9 mouse cellular contexts compared by ENCODE assay signal in the genomic region with DNA sequence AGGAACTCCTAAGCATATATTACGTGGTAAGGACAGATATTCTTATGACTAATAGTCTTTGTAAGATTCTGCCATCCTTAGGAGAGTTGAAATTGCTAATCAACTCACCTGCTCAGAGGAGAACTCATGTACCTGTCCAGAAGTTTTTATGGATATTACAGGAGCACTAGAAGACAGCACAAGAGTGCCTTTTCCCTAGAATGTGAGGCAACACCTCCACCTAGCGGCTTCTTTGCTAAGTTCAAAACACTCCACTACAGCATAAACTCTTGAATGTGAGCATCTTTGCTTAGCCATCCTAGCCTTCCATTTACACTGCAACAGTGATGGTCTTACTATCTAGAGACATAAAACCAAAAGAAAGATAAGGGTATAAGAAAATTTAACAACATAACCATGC.
DNase-seq lines count a peak whose midpoint lies in the region; ATAC-seq and TF ChIP-seq lines count a peak whose summit lies in the region.
"Had no signal": no experiment of that assay in that cellular context is flagged by ENCODE, and none has a peak within 500 bp of the region (broad histone marks: within the 10 kb centered on the region; RNA-seq: fewer than 3 reads in every experiment).

No protein-coding gene starts in this region.

- in situ Hi-C loops in ES-E14 (cut with MboI; ENCODE audit: low sequenced_read_pairs in 2 of 2, unreplicated experiment in 2 of 2) = no loop called here

- ATAC-seq in granulocyte monocyte progenitor cell, adult 5-6 weeks (replicated peaks; ENCODE audit: poor library complexity, severe bottlenecking) = peak; percentile 56
- ATAC-seq in midbrain, embryonic 11.5 days (ENCODE audit: low FRiP score) = peak; percentile 73; the same call in 1 of the 2 replicates

- no peak overlapping the region for H3K4me3 ChIP-seq in ES-E14 (ENCODE audit: insufficient read depth in 1 of 2, low read depth in 1 of 2, low read length in 2 of 2, poor library complexity in 1 of 2, severe bottlenecking in 1 of 2)
- H3K4me3 ChIP-seq in midbrain, embryonic 11.5 days (ENCODE audit: low read depth, low read length) = no peak overlapping the region
- H3K4me3 ChIP-seq: liver, embryonic 13.5 days had no signal

- no peak overlapping the region for H3K27ac ChIP-seq in ES-E14 (ENCODE audit: insufficient read depth, low read depth, low read length, poor library complexity, severe bottlenecking)
- no peak overlapping the region for H3K27ac ChIP-seq in midbrain, embryonic 11.5 days (ENCODE audit: low read depth, low read length)
- H3K27ac ChIP-seq: liver, embryonic 13.5 days had no signal

- intact Hi-C loops in gastrocnemius, postnatal 36 days (cut with DNase I) = no loop called here

- no peaks in the 10 kb centered on the region for H3K9me3 ChIP-seq in ES-E14 (ENCODE audit: control insufficient read depth, insufficient read depth, low read depth, low read length)
- no peaks in the 10 kb centered on the region for H3K9me3 ChIP-seq in midbrain, embryonic 11.5 days (ENCODE audit: control insufficient read depth, low read length)
- H3K9me3 ChIP-seq: liver, embryonic 13.5 days had no signal

- DNase-seq in gastrocnemius, postnatal 10 days = peak; percentile 25
- DNase-seq in gastrocnemius, postnatal 36 days = no peak
- DNase-seq in ES-E14 (ENCODE audit: low read depth, low spot score) = peak; percentile 37
- peak; percentile 43 to 50 for DNase-seq in cerebellum, postnatal 36 days
- peak; percentile 29 for DNase-seq in layer of hippocampus, adult 9-10 months (ENCODE audit: low spot score)
- peak; percentile 97 for DNase-seq in midbrain, embryonic 11.5 days (ENCODE audit: low spot score, missing footprints)
- peak; percentile 62 for DNase-seq in telencephalon, adult 2 months (ENCODE audit: low read depth, low spot score)
- DNase-seq: liver, embryonic 13.5 days had no signal

- WGBS in midbrain, embryonic 11.5 days = 41% methylated on average over 2 of the region's 2 CpGs

- H3K9ac ChIP-seq in ES-E14 (ENCODE audit: insufficient read depth, low read depth, low read length, poor library complexity, severe bottlenecking) = no peak overlapping the region
- H3K9ac ChIP-seq in midbrain, embryonic 11.5 days (ENCODE audit: low read length) = no peak overlapping the region
- H3K9ac ChIP-seq: liver, embryonic 13.5 days had no signal

- no peak overlapping the region for H3K4me2 ChIP-seq in midbrain, embryonic 11.5 days
- H3K4me2 ChIP-seq: liver, embryonic 13.5 days had no signal

- H3K36me3 ChIP-seq in ES-E14 (ENCODE audit: control insufficient read depth, insufficient read depth, low read length, poor library complexity, severe bottlenecking) = no peaks in the 10 kb centered on the region
- no peaks in the 10 kb centered on the region for H3K36me3 ChIP-seq in midbrain, embryonic 11.5 days (ENCODE audit: control insufficient read depth, insufficient read depth, low read length)
- H3K36me3 ChIP-seq: liver, embryonic 13.5 days had no signal

- peaks cover 0 to 2% of the 10 kb centered on the region in 2 experiments; a peak in 1 of 4 replicates for H3K4me1 ChIP-seq in ES-E14 (ENCODE audit: control insufficient read depth in 2 of 2, insufficient read depth in 2 of 2, low read length in 2 of 2, poor library complexity in 1 of 2)
- H3K4me1 ChIP-seq in midbrain, embryonic 11.5 days (ENCODE audit: control insufficient read depth, insufficient read depth, low read length) = no peaks in the 10 kb centered on the region
- H3K4me1 ChIP-seq: liver, embryonic 13.5 days had no signal

- H3K27me3 ChIP-seq in midbrain, embryonic 11.5 days (ENCODE audit: control insufficient read depth, insufficient read depth, low read length) = no peaks in the 10 kb centered on the region
- H3K27me3 ChIP-seq: liver, embryonic 13.5 days had no signal

TF ChIP-seq in ES-E14, 5 proteins besides CTCF, POLR2A, EP300 and RAD21:
- peak; percentile 61; the same call in 1 of the 2 replicates for TF ChIP-seq ZC3H11A (IDR thresholded peaks at IDR 0.05; ENCODE audit: borderline replicate concordance, low read depth, low read length)
- TF ChIP-seq CHD2 (IDR thresholded peaks at IDR 0.05; ENCODE audit: low read depth, low read length) = no peak
TF ChIP-seq in ES-E14: peak in this region for 1.

Comparison
In these comparisons a context has a peak if more than half of its experiments do, and no peak if none do; other contexts are left out.
1. DNase-seq: peak in gastrocnemius, postnatal 10 days (single experiment), ES-E14 (single experiment), cerebellum, postnatal 36 days (2 of 2), layer of hippocampus, adult 9-10 months (single experiment), midbrain, embryonic 11.5 days (single experiment) and telencephalon, adult 2 months (single experiment); none in gastrocnemius, postnatal 36 days (0 of 2).